Mouse (Mus musculus): ENCODE results near the gene Mbnl2. TPM values are rescaled to one million over a fixed set of nuclear protein-coding genes. Genes with fewer than 3 reads are reported as not detected.

Mbnl2 gene
- polyA plus RNA-seq, 1 experiment from 2014 or later = 17.9 TPM

DNA sequence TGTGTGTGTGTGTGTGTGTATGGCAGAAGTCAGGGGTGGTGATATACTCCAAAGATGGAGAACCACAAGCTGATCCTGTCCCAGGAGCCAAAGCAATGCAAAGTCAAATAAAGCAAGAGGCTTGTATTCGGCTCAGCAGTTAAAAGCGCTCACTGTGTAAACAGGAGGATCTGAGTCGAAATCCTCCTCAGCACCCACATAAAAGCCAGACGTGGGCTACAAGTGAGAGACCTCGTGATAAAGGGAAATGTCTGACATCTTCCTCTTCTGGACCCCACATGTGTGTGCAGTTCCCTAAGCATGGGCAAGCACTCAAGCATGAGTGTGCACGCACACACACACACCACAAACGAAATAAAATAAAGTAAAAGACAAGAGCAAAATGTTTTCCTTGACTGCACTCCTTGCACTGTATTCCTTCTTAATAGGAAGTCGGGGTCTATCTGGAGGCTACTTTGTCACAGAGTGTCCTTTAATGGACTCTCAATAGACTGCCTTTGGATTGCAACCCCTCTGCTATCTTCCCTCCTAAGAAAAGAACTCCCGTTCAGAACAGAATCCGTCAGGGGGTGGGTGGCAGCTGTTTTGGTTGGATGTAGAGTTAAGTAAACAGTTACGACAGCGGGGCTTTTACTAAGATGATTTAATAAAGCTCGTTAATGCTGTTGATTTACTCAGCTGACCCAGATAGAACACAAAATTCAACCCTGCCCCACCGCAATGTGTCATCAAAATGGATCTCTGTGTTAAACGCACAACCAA is 18.7 kb upstream of the Mbnl2 start:
- H3K4me2 ChIP-seq (ENCODE audit: low read depth, low read length) = no peak overlapping the region
- no peaks in the 10 kb centered on the region for H3K4me1 ChIP-seq (ENCODE audit: control insufficient read depth, insufficient read depth, low read length)
- H3K27me3 ChIP-seq (ENCODE audit: control insufficient read depth, insufficient read depth, low read length) = no peaks in the 10 kb centered on the region
- no peak overlapping the region for H3K9ac ChIP-seq (replicated peaks; ENCODE audit: low read depth, low read length)
- no peaks in the 10 kb centered on the region for H3K9me3 ChIP-seq (ENCODE audit: control insufficient read depth, low read length)
- no peaks in the 10 kb centered on the region for H3K36me3 ChIP-seq (ENCODE audit: control insufficient read depth, insufficient read depth, low read length)
- no peak overlapping the region for H3K4me3 ChIP-seq (ENCODE audit: low read depth, low read length)
- ATAC-seq (ENCODE audit: low read depth) = no peak
- H3K27ac ChIP-seq (ENCODE audit: low read depth, low read length) = no peak overlapping the region
- WGBS = 69% methylated on average over 15 of the region's 15 CpGs

DNA sequence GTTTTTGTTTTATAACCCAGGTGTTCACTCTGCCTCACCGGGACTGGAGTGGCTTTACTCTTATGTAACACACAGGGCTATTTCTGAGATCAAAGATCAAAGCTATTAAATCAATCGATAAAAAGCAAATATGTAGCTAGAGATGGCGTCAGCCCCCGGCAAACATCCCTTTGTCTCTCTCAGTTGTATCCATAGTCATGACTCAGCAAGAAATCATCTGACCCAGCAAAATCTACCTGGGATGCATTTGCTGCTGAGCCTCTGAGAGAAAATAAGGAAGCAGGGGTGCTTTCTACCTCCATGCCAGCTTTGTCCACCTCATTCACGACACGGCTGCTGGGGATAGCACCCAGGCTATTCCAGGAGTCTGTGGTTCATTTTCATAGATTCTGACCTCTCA is 18.0 kb upstream of the Mbnl2 start:
- Histone ChIP-seq H3K36me3 (ENCODE audit: control insufficient read depth, insufficient read depth, low read length) (no peaks in the 10 kb centered on the region), H3K9me3 (ENCODE audit: control insufficient read depth, low read length) (no peaks in the 10 kb centered on the region), H3K4me3 (ENCODE audit: low read depth, low read length) (no peak overlapping the region), H3K27me3 (ENCODE audit: control insufficient read depth, insufficient read depth, low read length) (no peaks in the 10 kb centered on the region), H3K4me1 (ENCODE audit: control insufficient read depth, insufficient read depth, low read length) (no peaks in the 10 kb centered on the region), H3K9ac (replicated peaks; ENCODE audit: low read depth, low read length) (no peak overlapping the region), H3K27ac (ENCODE audit: low read depth, low read length) (no peak overlapping the region), H3K4me2 (ENCODE audit: low read depth, low read length) (no peak overlapping the region)
- ATAC-seq (ENCODE audit: low read depth) = no peak
- WGBS = 73% methylated on average over 6 of the region's 6 CpGs

DNA sequence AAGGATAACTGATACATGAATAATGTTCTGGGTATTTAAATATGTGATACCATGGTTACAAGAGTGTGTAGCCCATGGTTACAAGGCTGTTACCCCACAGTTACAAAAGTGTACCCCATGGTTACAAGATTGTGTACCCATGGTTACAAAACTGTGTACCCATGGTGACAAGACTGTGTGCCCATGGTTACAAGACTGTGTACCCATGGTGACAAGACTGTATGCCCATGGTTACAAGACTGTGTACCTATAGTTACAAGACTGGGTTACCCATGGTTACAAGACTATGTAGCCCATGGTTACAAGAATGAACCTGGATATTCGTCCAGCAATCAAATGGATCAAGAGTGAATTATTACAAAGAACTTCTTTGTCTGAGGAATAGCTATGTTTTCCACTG is 16.0 kb upstream of the Mbnl2 start:
- Histone ChIP-seq H3K27ac (ENCODE audit: low read depth, low read length) (no peak overlapping the region), H3K4me3 (ENCODE audit: low read depth, low read length) (no peak overlapping the region), H3K9me3 (ENCODE audit: control insufficient read depth, low read length) (no peaks in the 10 kb centered on the region), H3K4me1 (ENCODE audit: control insufficient read depth, insufficient read depth, low read length) (no peaks in the 10 kb centered on the region), H3K27me3 (ENCODE audit: control insufficient read depth, insufficient read depth, low read length) (no peaks in the 10 kb centered on the region), H3K4me2 (ENCODE audit: low read depth, low read length) (no peak overlapping the region), H3K36me3 (ENCODE audit: control insufficient read depth, insufficient read depth, low read length) (no peaks in the 10 kb centered on the region), H3K9ac (replicated peaks; ENCODE audit: low read depth, low read length) (no peak overlapping the region)
- WGBS = 62% methylated on average over 1 of the region's 1 CpGs
- no peak for ATAC-seq (ENCODE audit: low read depth)

GRCm38 (mm10) chr14:120261606-120262005 is 13.9 kb upstream of the Mbnl2 start:
- no peak for ATAC-seq (ENCODE audit: low read depth)
- H3K9ac ChIP-seq (replicated peaks; ENCODE audit: low read depth, low read length) = no peak overlapping the region
- no peaks in the 10 kb centered on the region for H3K4me1 ChIP-seq (ENCODE audit: control insufficient read depth, insufficient read depth, low read length)
- H3K4me2 ChIP-seq (ENCODE audit: low read depth, low read length) = no peak overlapping the region
- no peak overlapping the region for H3K27ac ChIP-seq (ENCODE audit: low read depth, low read length)
- H3K9me3 ChIP-seq (ENCODE audit: control insufficient read depth, low read length) = no peaks in the 10 kb centered on the region
- no peaks in the 10 kb centered on the region for H3K27me3 ChIP-seq (ENCODE audit: control insufficient read depth, insufficient read depth, low read length)
- WGBS = 92% methylated on average over 11 of the region's 11 CpGs
- H3K36me3 ChIP-seq (ENCODE audit: control insufficient read depth, insufficient read depth, low read length) = no peaks in the 10 kb centered on the region
- no peak overlapping the region for H3K4me3 ChIP-seq (ENCODE audit: low read depth, low read length)

DNA sequence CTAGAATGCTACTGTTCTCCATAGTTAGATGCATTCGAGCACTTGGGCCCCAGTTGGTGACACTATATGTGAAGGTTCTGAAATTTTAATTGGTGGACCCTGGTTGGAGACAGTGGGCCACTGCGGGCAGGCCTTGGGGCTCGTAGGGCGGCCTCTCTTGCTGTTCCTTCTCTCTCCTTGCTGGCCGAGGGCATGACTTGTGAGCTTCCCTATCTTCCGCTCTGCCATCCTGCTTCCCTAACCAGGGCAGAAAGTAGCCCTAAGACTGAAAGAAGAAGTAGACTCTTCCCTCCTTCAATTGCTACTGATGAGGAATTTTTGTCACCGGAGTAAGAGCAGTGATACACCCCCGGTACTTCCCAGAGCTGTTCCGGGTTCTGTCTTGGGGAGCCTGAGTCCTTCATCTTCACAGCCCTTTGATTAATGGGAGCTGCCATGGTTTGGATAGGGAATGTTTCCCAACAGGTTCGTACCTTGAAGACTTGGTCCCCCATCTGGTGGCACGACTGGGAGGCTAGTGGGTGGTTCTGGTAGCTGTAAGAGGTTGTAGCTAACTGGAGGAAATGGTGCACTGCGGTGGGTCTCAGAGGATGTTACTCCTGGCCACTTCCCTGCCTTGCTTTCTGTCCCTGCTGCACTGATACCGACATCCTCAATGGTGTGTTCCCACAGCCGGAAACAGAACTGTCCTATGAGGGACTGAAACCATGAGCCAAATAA is 12.6 kb upstream of the Mbnl2 start:
- Histone ChIP-seq H3K9me3 (ENCODE audit: control insufficient read depth, low read length) (no peaks in the 10 kb centered on the region), H3K4me2 (ENCODE audit: low read depth, low read length) (no peak overlapping the region), H3K36me3 (ENCODE audit: control insufficient read depth, insufficient read depth, low read length) (no peaks in the 10 kb centered on the region), H3K4me1 (ENCODE audit: control insufficient read depth, insufficient read depth, low read length) (no peaks in the 10 kb centered on the region), H3K9ac (replicated peaks; ENCODE audit: low read depth, low read length) (no peak overlapping the region), H3K27ac (ENCODE audit: low read depth, low read length) (no peak overlapping the region), H3K4me3 (ENCODE audit: low read depth, low read length) (no peak overlapping the region), H3K27me3 (ENCODE audit: control insufficient read depth, insufficient read depth, low read length) (no peaks in the 10 kb centered on the region)
- WGBS = 91% methylated on average over 14 of the region's 14 CpGs
- ATAC-seq (ENCODE audit: low read depth) = no peak

DNA sequence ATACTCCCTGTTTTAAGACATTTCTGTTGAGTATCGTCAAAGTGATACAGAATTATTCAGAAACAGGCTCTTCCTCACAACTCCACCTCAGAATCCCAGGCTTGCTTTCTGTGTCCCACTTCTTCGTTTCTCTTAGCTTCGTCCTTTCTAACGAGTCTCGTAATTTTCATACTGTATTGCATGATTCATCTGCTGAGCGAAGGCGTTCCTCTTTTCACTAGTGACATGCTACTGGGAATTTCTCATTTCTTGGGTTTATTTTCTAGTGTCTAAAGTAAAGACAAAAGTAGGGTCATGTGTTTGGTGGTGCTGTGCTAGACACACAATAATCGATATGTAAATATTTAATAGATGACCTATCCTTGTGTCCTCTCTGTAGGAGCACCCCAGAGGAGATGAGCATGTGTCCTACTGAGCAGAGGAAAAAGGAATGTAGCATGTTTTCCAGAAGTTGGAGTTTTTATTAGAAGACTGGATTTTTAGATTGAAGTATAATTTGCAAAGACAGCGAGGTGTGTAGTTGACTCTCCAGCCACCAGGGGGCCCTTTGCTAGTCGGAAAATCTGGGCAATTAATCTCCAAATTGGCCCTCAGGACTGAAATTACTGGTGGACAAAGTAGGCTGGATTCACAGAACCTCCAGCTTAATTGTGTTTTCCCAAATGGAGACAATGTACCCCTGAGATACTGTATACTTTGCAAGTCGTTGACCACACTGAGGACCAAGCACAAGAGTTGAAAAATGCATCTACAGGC is 11.9 kb upstream of the Mbnl2 start:
- WGBS = 81% methylated on average over 11 of the region's 11 CpGs
- Histone ChIP-seq H3K9me3 (ENCODE audit: control insufficient read depth, low read length) (no peaks in the 10 kb centered on the region), H3K27me3 (ENCODE audit: control insufficient read depth, insufficient read depth, low read length) (no peaks in the 10 kb centered on the region), H3K36me3 (ENCODE audit: control insufficient read depth, insufficient read depth, low read length) (no peaks in the 10 kb centered on the region), H3K9ac (replicated peaks; ENCODE audit: low read depth, low read length) (no peak overlapping the region), H3K27ac (ENCODE audit: low read depth, low read length) (no peak overlapping the region), H3K4me3 (ENCODE audit: low read depth, low read length) (no peak overlapping the region), H3K4me1 (ENCODE audit: control insufficient read depth, insufficient read depth, low read length) (no peaks in the 10 kb centered on the region), H3K4me2 (ENCODE audit: low read depth, low read length) (no peak overlapping the region)
- ATAC-seq (ENCODE audit: low read depth) = no peak

GRCm38 (mm10) chr14:120265886-120266285 is 9.6 kb upstream of the Mbnl2 start:
- Histone ChIP-seq H3K4me3 (ENCODE audit: low read depth, low read length) (no peak overlapping the region), H3K27me3 (ENCODE audit: control insufficient read depth, insufficient read depth, low read length) (no peaks in the 10 kb centered on the region), H3K36me3 (ENCODE audit: control insufficient read depth, insufficient read depth, low read length) (no peaks in the 10 kb centered on the region), H3K9ac (replicated peaks; ENCODE audit: low read depth, low read length) (no peak overlapping the region), H3K4me1 (ENCODE audit: control insufficient read depth, insufficient read depth, low read length) (no peaks in the 10 kb centered on the region), H3K27ac (ENCODE audit: low read depth, low read length) (no peak overlapping the region), H3K4me2 (ENCODE audit: low read depth, low read length) (no peak overlapping the region), H3K9me3 (ENCODE audit: control insufficient read depth, low read length) (no peaks in the 10 kb centered on the region)
- no peak for ATAC-seq (ENCODE audit: low read depth)

GRCm38 (mm10) chr14:120267130-120267529 is 8.3 kb upstream of the Mbnl2 start:
- 94% methylated on average over 4 of the region's 4 CpGs for whole genome bisulfite sequencing
- no peaks in the 10 kb centered on the region for H3K9me3 ChIP-seq (ENCODE audit: control insufficient read depth, low read length)
- H3K4me2 ChIP-seq (ENCODE audit: low read depth, low read length) = no peak overlapping the region
- no peak overlapping the region for H3K27ac ChIP-seq (ENCODE audit: low read depth, low read length)
- H3K9ac ChIP-seq (replicated peaks; ENCODE audit: low read depth, low read length) = no peak overlapping the region
- H3K4me3 ChIP-seq (ENCODE audit: low read depth, low read length) = no peak overlapping the region
- no peak for ATAC-seq (ENCODE audit: low read depth)
- H3K36me3 ChIP-seq (ENCODE audit: control insufficient read depth, insufficient read depth, low read length) = no peaks in the 10 kb centered on the region
- no peaks in the 10 kb centered on the region for H3K27me3 ChIP-seq (ENCODE audit: control insufficient read depth, insufficient read depth, low read length)
- H3K4me1 ChIP-seq (ENCODE audit: control insufficient read depth, insufficient read depth, low read length) = no peaks in the 10 kb centered on the region

DNA sequence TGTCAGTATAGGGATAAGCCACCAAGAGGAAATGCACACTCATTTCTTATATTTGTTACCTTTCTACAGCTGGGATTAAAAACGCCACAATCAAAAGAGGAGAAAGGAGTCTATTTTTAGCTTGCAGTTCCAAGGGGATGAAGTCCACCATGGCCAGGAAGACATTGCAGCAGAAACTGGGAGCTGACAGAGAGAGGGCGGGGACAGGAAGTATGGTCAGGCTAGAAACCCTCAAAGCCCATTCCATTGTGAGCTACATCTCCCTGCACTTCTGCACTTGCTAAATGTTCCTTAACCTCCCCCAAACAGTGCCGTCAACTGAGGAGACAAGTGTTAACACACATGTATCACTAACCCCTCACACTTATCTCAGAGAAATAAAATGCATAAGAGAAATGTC is 5.4 kb upstream of the Mbnl2 start:
- H3K27me3 ChIP-seq (ENCODE audit: control insufficient read depth, insufficient read depth, low read length) = no peaks in the 10 kb centered on the region
- H3K27ac ChIP-seq (ENCODE audit: low read depth, low read length) = no peak overlapping the region
- 86% methylated on average over 3 of the region's 3 CpGs for WGBS
- no peaks in the 10 kb centered on the region for H3K36me3 ChIP-seq (ENCODE audit: control insufficient read depth, insufficient read depth, low read length)
- ATAC-seq (ENCODE audit: low read depth) = no peak
- 0 out of 2 replicates have a peak, but pooled peaks cover 4% of the 10 kb centered on the region for H3K4me1 ChIP-seq (ENCODE audit: control insufficient read depth, insufficient read depth, low read length)
- no peak overlapping the region for H3K9ac ChIP-seq (replicated peaks; ENCODE audit: low read depth, low read length)
- no peak overlapping the region for H3K4me2 ChIP-seq (ENCODE audit: low read depth, low read length)
- H3K4me3 ChIP-seq (ENCODE audit: low read depth, low read length) = no peak overlapping the region
- no peaks in the 10 kb centered on the region for H3K9me3 ChIP-seq (ENCODE audit: control insufficient read depth, low read length)

Measured in neural tube, embryonic 14.5 days (tissue).